In genomic region chr2:164890411-164891049, GRCm38 (mm10) we compare ENCODE assay signal across 13 mouse cellular contexts.
"Had no signal": no experiment of that assay in that cellular context is flagged by ENCODE, and none has a peak within 500 bp of the region (broad histone marks: within the 10 kb centered on the region; RNA-seq: fewer than 3 reads in every experiment).

No protein-coding gene starts in this region.

- H3K4me2 ChIP-seq: limb, embryonic 12.5 days; liver, embryonic 13.5 days; lung, embryonic 15.5 days had no signal

- H3K9ac ChIP-seq: limb, embryonic 12.5 days; liver, embryonic 13.5 days; liver, postnatal 0 days; lung, embryonic 15.5 days had no signal

- H3K27ac ChIP-seq: kidney, postnatal 0 days; limb, embryonic 12.5 days; liver, embryonic 13.5 days; lung, embryonic 15.5 days had no signal

- DNase-seq: kidney, adult 11 months; kidney, adult 9 months; kidney, postnatal 36 days; liver; liver, embryonic 13.5 days; liver, postnatal 0 days; lung, postnatal 14 days; right cerebral cortex, postnatal 25 days; thymus, adult 2 months; thymus, postnatal 25 days had no signal

- H3K4me3 ChIP-seq: limb, embryonic 12.5 days; liver, embryonic 13.5 days; lung, embryonic 15.5 days had no signal

- H3K27me3 ChIP-seq: limb, embryonic 12.5 days; liver, embryonic 13.5 days; lung, embryonic 15.5 days had no signal

- H3K9me3 ChIP-seq: liver, embryonic 13.5 days; lung, embryonic 15.5 days had no signal

- ATAC-seq: liver, postnatal 0 days had no signal

- H3K4me1 ChIP-seq: limb, embryonic 12.5 days had no signal
